Comparison of ENCODE assay signal across 11 mouse cellular contexts in the genomic region with DNA sequence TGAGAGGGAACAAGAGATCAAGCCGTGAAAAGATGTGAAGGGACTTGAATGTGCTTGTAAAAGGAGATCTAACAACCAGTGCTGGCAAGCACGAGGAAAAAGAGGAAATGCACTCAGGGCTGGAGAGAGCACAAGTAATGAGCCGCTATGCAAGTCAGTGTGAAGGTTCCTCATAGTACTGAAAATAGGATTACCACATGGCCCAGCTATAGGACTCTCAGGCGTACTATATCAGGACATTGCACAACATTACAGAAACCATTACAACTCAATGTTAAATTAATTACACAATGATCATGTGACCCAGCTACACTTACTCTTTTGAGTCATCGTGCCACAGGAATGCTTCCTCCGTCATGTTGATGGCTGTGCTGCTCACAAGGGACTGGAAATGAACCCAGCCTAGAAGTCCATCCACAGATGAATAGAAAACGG.
DNase-seq lines count a peak whose midpoint lies in the region; ATAC-seq and TF ChIP-seq lines count a peak whose summit lies in the region.
"Had no signal": no experiment of that assay in that cellular context is flagged by ENCODE, and none has a peak within 500 bp of the region (broad histone marks: within the 10 kb centered on the region; RNA-seq: fewer than 3 reads in every experiment).

No protein-coding gene starts in this region.

- DNase-seq in heart, postnatal 0 days (ENCODE audit: low spot score), result no peak
- DNase-seq in B cell, adult 2 months, result peak; percentile 51 to 59
- DNase-seq in lung, postnatal 14 days, result peak; percentile 7
- DNase-seq in midbrain, postnatal 0 days (ENCODE audit: low spot score), result no peak
- no peak for DNase-seq in right cerebral cortex, postnatal 25 days
- DNase-seq in midbrain, embryonic 14.5 days, result no peak
- DNase-seq: cerebellum, adult 2 months; thymus, postnatal 25 days had no signal

- TF ChIP-seq EP300 in heart, postnatal 0 days (IDR thresholded peaks at IDR 0.05; ENCODE audit: low read depth), result no peak

- WGBS in heart, postnatal 0 days, result 56% methylated on average over 7 of the region's 7 CpGs
- WGBS in heart, embryonic 12.5 days, result 65% methylated on average over 7 of the region's 7 CpGs
- 39% methylated on average over 7 of the region's 7 CpGs for WGBS in embryonic facial prominence, embryonic 13.5 days
- WGBS in midbrain, postnatal 0 days, result 69% methylated on average over 7 of the region's 7 CpGs
- 81% methylated on average over 7 of the region's 7 CpGs for WGBS in midbrain, embryonic 14.5 days

- no peak for TF ChIP-seq CTCF in heart, postnatal 0 days (IDR thresholded peaks at IDR 0.05; ENCODE audit: low read depth)
- no peak for TF ChIP-seq CTCF in midbrain, postnatal 0 days (IDR thresholded peaks at IDR 0.05)

- no peak overlapping the region for H3K9ac ChIP-seq in heart, postnatal 0 days (replicated peaks; ENCODE audit: low read depth, low read length)
- no peak overlapping the region for H3K9ac ChIP-seq in heart, embryonic 12.5 days
- no peak overlapping the region for H3K9ac ChIP-seq in embryonic facial prominence, embryonic 13.5 days
- H3K9ac ChIP-seq in midbrain, postnatal 0 days (replicated peaks; ENCODE audit: low read length, poor library complexity, severe bottlenecking), result no peak overlapping the region
- no peak overlapping the region for H3K9ac ChIP-seq in midbrain, embryonic 14.5 days (replicated peaks; ENCODE audit: low read length)
- H3K9ac ChIP-seq: heart, embryonic 15.5 days had no signal

- no peak overlapping the region for H3K27ac ChIP-seq in heart, postnatal 0 days (ENCODE audit: low read depth)
- no peak overlapping the region for H3K27ac ChIP-seq in heart, embryonic 12.5 days (ENCODE audit: poor library complexity, severe bottlenecking)
- H3K27ac ChIP-seq in embryonic facial prominence, embryonic 13.5 days, result no peak overlapping the region; the same call in 1 of the 2 replicates
- H3K27ac ChIP-seq in midbrain, postnatal 0 days (ENCODE audit: low read depth, low read length), result no peak overlapping the region
- no peak overlapping the region for H3K27ac ChIP-seq in midbrain, embryonic 14.5 days (replicated peaks; ENCODE audit: low read depth, low read length)
- H3K27ac ChIP-seq: heart, embryonic 15.5 days had no signal

- H3K4me3 ChIP-seq in heart, postnatal 0 days (ENCODE audit: low read depth, low read length), result no peak overlapping the region
- no peak overlapping the region for H3K4me3 ChIP-seq in heart, embryonic 12.5 days
- no peak overlapping the region for H3K4me3 ChIP-seq in embryonic facial prominence, embryonic 13.5 days
- H3K4me3 ChIP-seq in midbrain, postnatal 0 days (ENCODE audit: low read depth, low read length), result no peak overlapping the region
- H3K4me3 ChIP-seq in midbrain, embryonic 14.5 days (replicated peaks; ENCODE audit: low read depth, low read length), result no peak overlapping the region
- H3K4me3 ChIP-seq: heart, embryonic 15.5 days had no signal

- no peak overlapping the region for H3K4me2 ChIP-seq in heart, postnatal 0 days (ENCODE audit: low read depth, low read length)
- H3K4me2 ChIP-seq in heart, embryonic 12.5 days, result no peak overlapping the region
- peak overlapping the region; percentile 29; the same call in 1 of the 2 replicates for H3K4me2 ChIP-seq in embryonic facial prominence, embryonic 13.5 days
- H3K4me2 ChIP-seq in midbrain, postnatal 0 days (ENCODE audit: low read depth, low read length, poor library complexity, severe bottlenecking), result no peak overlapping the region
- H3K4me2 ChIP-seq in midbrain, embryonic 14.5 days (ENCODE audit: low read length), result no peak overlapping the region
- H3K4me2 ChIP-seq: heart, embryonic 15.5 days had no signal

- H3K36me3 ChIP-seq in heart, postnatal 0 days (replicated peaks; ENCODE audit: control insufficient read depth, insufficient read depth, low read length), result no peaks in the 10 kb centered on the region
- H3K36me3 ChIP-seq in heart, embryonic 12.5 days, result no peaks in the 10 kb centered on the region
- H3K36me3 ChIP-seq in embryonic facial prominence, embryonic 13.5 days, result no peaks in the 10 kb centered on the region
- no peaks in the 10 kb centered on the region for H3K36me3 ChIP-seq in midbrain, postnatal 0 days (ENCODE audit: insufficient read depth, low read length)
- no peaks in the 10 kb centered on the region for H3K36me3 ChIP-seq in midbrain, embryonic 14.5 days (ENCODE audit: control insufficient read depth, insufficient read depth, low read length)
- H3K36me3 ChIP-seq: heart, embryonic 15.5 days had no signal

- ATAC-seq in heart, postnatal 0 days (ENCODE audit: insufficient read depth, low read depth), result peak; percentile 30; the same call in 1 of the 2 replicates
- no peak for ATAC-seq in heart, embryonic 12.5 days (ENCODE audit: insufficient number of reproducible peaks, low FRiP score)
- ATAC-seq in embryonic facial prominence, embryonic 13.5 days (ENCODE audit: insufficient number of reproducible peaks, insufficient read depth, low FRiP score, low TSS enrichment, low read depth), result 0 out of 2 replicates have a peak, but pooled peaks have one; percentile 7
- ATAC-seq in midbrain, postnatal 0 days (ENCODE audit: low FRiP score), result no peak
- no peak for ATAC-seq in midbrain, embryonic 14.5 days (ENCODE audit: low FRiP score, low TSS enrichment)

- H3K9me3 ChIP-seq in heart, postnatal 0 days (replicated peaks; ENCODE audit: control insufficient read depth, low read length), result no peaks in the 10 kb centered on the region
- H3K9me3 ChIP-seq in heart, embryonic 12.5 days (replicated peaks), result no peaks in the 10 kb centered on the region
- H3K9me3 ChIP-seq in embryonic facial prominence, embryonic 13.5 days, result no peaks in the 10 kb centered on the region
- no peaks in the 10 kb centered on the region for H3K9me3 ChIP-seq in midbrain, postnatal 0 days (ENCODE audit: low read length)
- H3K9me3 ChIP-seq in midbrain, embryonic 14.5 days (ENCODE audit: control insufficient read depth, low read length), result no peaks in the 10 kb centered on the region
- H3K9me3 ChIP-seq: heart, embryonic 15.5 days had no signal

- 0 out of 2 replicates have a peak, but pooled peaks cover 4% of the 10 kb centered on the region for H3K4me1 ChIP-seq in heart, postnatal 0 days (ENCODE audit: control insufficient read depth, insufficient read depth)
- H3K4me1 ChIP-seq in heart, embryonic 12.5 days (replicated peaks), result no peaks in the 10 kb centered on the region; the same call in 1 of the 2 replicates
- peaks cover 20% of the 10 kb centered on the region for H3K4me1 ChIP-seq in embryonic facial prominence, embryonic 13.5 days
- 0 out of 2 replicates have a peak, but pooled peaks cover 3% of the 10 kb centered on the region for H3K4me1 ChIP-seq in midbrain, postnatal 0 days (ENCODE audit: insufficient read depth, low read length)
- H3K4me1 ChIP-seq in midbrain, embryonic 14.5 days (ENCODE audit: control insufficient read depth, insufficient read depth, low read length), result no peaks in the 10 kb centered on the region

- H3K27me3 ChIP-seq in heart, postnatal 0 days (ENCODE audit: control insufficient read depth, insufficient read depth, low read length), result no peaks in the 10 kb centered on the region
- H3K27me3 ChIP-seq in heart, embryonic 12.5 days (replicated peaks), result no peaks in the 10 kb centered on the region
- H3K27me3 ChIP-seq in embryonic facial prominence, embryonic 13.5 days, result no peaks in the 10 kb centered on the region
- no peaks in the 10 kb centered on the region for H3K27me3 ChIP-seq in midbrain, postnatal 0 days (ENCODE audit: insufficient read depth, low read length)
- no peaks in the 10 kb centered on the region for H3K27me3 ChIP-seq in midbrain, embryonic 14.5 days (ENCODE audit: control insufficient read depth, insufficient read depth, low read length)
- H3K27me3 ChIP-seq: heart, embryonic 15.5 days had no signal

Comparison
In these comparisons a context has a peak if more than half of its experiments do, and no peak if none do; other contexts are left out.
1. ATAC-seq: peak in heart, postnatal 0 days (single experiment) and embryonic facial prominence, embryonic 13.5 days (single experiment); none in heart, embryonic 12.5 days (single experiment), midbrain, postnatal 0 days (single experiment) and midbrain, embryonic 14.5 days (single experiment).
2. DNase-seq: peak in B cell, adult 2 months (2 of 2) and lung, postnatal 14 days (single experiment); none in heart, postnatal 0 days (single experiment), midbrain, postnatal 0 days (single experiment), right cerebral cortex, postnatal 25 days (single experiment) and midbrain, embryonic 14.5 days (single experiment).